Mouse (Mus musculus): ENCODE data around the gene Dnaaf5. TPM values are rescaled to one million over a fixed set of nuclear protein-coding genes. Genes with fewer than 3 reads are reported as not detected.

The Dnaaf5 gene
- total RNA-seq, 1 experiment = 22.8 TPM

DNA sequence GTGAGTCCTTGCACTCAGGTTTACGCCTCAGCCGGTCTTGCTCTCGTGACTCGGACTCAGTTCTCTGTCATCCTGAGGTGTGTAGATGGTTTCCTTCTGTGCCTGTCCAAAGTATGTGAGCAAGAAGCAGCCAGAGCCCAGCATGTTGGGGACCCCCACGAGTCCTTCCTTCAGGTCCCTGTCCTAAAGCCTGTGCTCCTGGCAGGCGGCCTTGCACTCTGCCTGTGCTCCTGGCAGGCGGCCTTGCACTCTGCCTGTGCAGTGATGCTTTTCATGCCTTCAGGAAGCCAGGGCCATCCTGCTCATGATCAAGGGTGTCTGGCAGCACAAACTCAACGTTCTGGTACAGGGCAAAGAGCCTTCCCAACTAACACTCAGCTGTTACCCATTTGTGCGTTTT, 33.6 kb downstream of the Dnaaf5 start:
- no peaks in the 10 kb centered on the region for H3K9me3 ChIP-seq (ENCODE audit: control insufficient read depth, insufficient read depth, low read depth, low read length)
- no peaks in the 10 kb centered on the region for H3K4me1 ChIP-seq (ENCODE audit: control insufficient read depth in 2 of 2, insufficient read depth in 2 of 2, low read length in 2 of 2, poor library complexity in 1 of 2)
- no peak for TF ChIP-seq CHD2 (IDR thresholded peaks at IDR 0.05; ENCODE audit: low read depth, low read length)
- H3K36me3 ChIP-seq (ENCODE audit: control insufficient read depth, insufficient read depth, low read length, poor library complexity, severe bottlenecking) = peaks cover 57% of the 10 kb centered on the region
- H3K9ac ChIP-seq (ENCODE audit: insufficient read depth, low read depth, low read length, poor library complexity, severe bottlenecking) = no peak overlapping the region
- no peak overlapping the region for H3K27ac ChIP-seq (ENCODE audit: insufficient read depth, low read depth, low read length, poor library complexity, severe bottlenecking)
- H3K4me3 ChIP-seq (ENCODE audit: insufficient read depth in 1 of 2, low read depth in 1 of 2, low read length in 2 of 2, poor library complexity in 1 of 2, severe bottlenecking in 1 of 2) = no peak overlapping the region
- DNase-seq (ENCODE audit: low read depth, low spot score) = no peak
- in situ Hi-C loops (cut with MboI; ENCODE audit: low sequenced_read_pairs in 2 of 2, unreplicated experiment in 2 of 2) = no loop called here

DNA sequence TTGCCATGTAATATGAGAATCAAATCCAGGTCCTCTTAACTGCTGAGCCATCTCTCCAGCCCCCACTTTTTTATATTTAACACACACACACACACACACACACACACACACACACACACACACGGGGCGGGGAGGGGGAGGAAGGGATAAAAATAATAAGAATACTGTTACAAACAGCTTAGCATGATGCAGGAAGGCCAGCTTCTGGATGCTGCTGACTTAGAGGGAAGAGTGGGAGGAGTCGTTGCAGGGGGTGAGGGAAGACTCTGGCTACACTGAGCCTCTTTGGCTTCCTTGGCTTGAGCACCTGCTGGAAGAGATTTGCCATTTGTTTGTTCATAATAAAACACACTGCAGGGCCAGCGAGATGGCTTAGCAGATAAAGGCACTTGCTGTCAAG, 34.9 kb downstream of the Dnaaf5 start:
- H3K9me3 ChIP-seq (ENCODE audit: control insufficient read depth, insufficient read depth, low read depth, low read length) = no peaks in the 10 kb centered on the region
- TF ChIP-seq CHD2 (IDR thresholded peaks at IDR 0.05; ENCODE audit: low read depth, low read length) = no peak
- TF ChIP-seq MAFK (IDR thresholded peaks at IDR 0.05; ENCODE audit: insufficient read depth, low read depth, low read length) = no peak
- TF ChIP-seq ZNF384 (IDR thresholded peaks at IDR 0.05; ENCODE audit: low read depth, low read length) = no peak
- H3K9ac ChIP-seq (ENCODE audit: insufficient read depth, low read depth, low read length, poor library complexity, severe bottlenecking) = no peak overlapping the region
- H3K36me3 ChIP-seq (ENCODE audit: control insufficient read depth, insufficient read depth, low read length, poor library complexity, severe bottlenecking) = peaks cover 53% of the 10 kb centered on the region
- in situ Hi-C loops (cut with MboI; ENCODE audit: low sequenced_read_pairs in 2 of 2, unreplicated experiment in 2 of 2) = no loop called here
- no peak overlapping the region for H3K4me3 ChIP-seq (ENCODE audit: insufficient read depth in 1 of 2, low read depth in 1 of 2, low read length in 2 of 2, poor library complexity in 1 of 2, severe bottlenecking in 1 of 2)
- no peak for DNase-seq (ENCODE audit: low read depth, low spot score)
- no peak overlapping the region for H3K27ac ChIP-seq (ENCODE audit: insufficient read depth, low read depth, low read length, poor library complexity, severe bottlenecking)
- H3K4me1 ChIP-seq (ENCODE audit: control insufficient read depth in 2 of 2, insufficient read depth in 2 of 2, low read length in 2 of 2, poor library complexity in 1 of 2) = no peaks in the 10 kb centered on the region

GRCm38 (mm10) chr5:139189726-139190125, 39.7 kb downstream of the Dnaaf5 start:
- no peak overlapping the region for H3K27ac ChIP-seq (ENCODE audit: insufficient read depth, low read depth, low read length, poor library complexity, severe bottlenecking)
- in situ Hi-C loops (cut with MboI; ENCODE audit: low sequenced_read_pairs in 2 of 2, unreplicated experiment in 2 of 2) = no loop called here
- H3K9ac ChIP-seq (ENCODE audit: insufficient read depth, low read depth, low read length, poor library complexity, severe bottlenecking) = no peak overlapping the region
- TF ChIP-seq ZC3H11A (IDR thresholded peaks at IDR 0.05; ENCODE audit: borderline replicate concordance, low read depth, low read length) (no peak), CHD2 (IDR thresholded peaks at IDR 0.05; ENCODE audit: low read depth, low read length) (no peak), HCFC1 (IDR thresholded peaks at IDR 0.05; ENCODE audit: borderline replicate concordance, insufficient read depth, low read length) (no peak), ZNF384 (IDR thresholded peaks at IDR 0.05; ENCODE audit: low read depth, low read length) (no peak), MAFK (IDR thresholded peaks at IDR 0.05; ENCODE audit: insufficient read depth, low read depth, low read length) (no peak)
- no peak overlapping the region for H3K4me3 ChIP-seq (ENCODE audit: insufficient read depth in 1 of 2, low read depth in 1 of 2, low read length in 2 of 2, poor library complexity in 1 of 2, severe bottlenecking in 1 of 2)
- peaks cover 13% of the 10 kb centered on the region for H3K36me3 ChIP-seq (ENCODE audit: control insufficient read depth, insufficient read depth, low read length, poor library complexity, severe bottlenecking)
- peaks cover 0 to 2% of the 10 kb centered on the region in 2 experiments; a peak in 1 of 4 replicates for H3K4me1 ChIP-seq (ENCODE audit: control insufficient read depth in 2 of 2, insufficient read depth in 2 of 2, low read length in 2 of 2, poor library complexity in 1 of 2)
- DNase-seq (ENCODE audit: low read depth, low spot score) = no peak
- no peaks in the 10 kb centered on the region for H3K9me3 ChIP-seq (ENCODE audit: control insufficient read depth, insufficient read depth, low read depth, low read length)

DNA sequence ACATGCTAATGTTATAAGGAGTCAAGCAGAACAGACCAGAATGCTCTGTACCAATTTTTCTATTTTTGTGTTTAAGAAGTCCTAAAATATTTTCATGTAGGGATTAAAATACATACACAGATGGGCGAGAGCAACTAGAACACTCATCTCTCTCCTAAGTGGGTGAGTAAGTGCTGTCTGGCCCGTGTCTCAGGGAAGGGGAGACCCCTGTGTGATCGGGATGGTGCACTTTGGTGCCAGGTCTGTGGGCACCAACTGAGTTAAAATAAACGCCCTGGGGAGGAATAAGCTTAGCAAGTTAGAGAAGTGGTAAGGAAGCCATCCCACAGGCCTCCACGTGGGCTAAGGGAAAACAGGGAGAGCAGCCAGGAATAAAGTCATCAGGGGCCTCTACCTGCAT, 40.9 kb downstream of the Dnaaf5 start:
- Histone ChIP-seq H3K9me3 (ENCODE audit: control insufficient read depth, insufficient read depth, low read depth, low read length) (no peaks in the 10 kb centered on the region), H3K27ac (ENCODE audit: insufficient read depth, low read depth, low read length, poor library complexity, severe bottlenecking) (no peak overlapping the region), H3K36me3 (ENCODE audit: control insufficient read depth, insufficient read depth, low read length, poor library complexity, severe bottlenecking) (peaks cover 3% of the 10 kb centered on the region), H3K9ac (ENCODE audit: insufficient read depth, low read depth, low read length, poor library complexity, severe bottlenecking) (no peak overlapping the region), H3K4me1 (ENCODE audit: control insufficient read depth in 2 of 2, insufficient read depth in 2 of 2, low read length in 2 of 2, poor library complexity in 1 of 2) (peaks cover 0 to 2% of the 10 kb centered on the region in 2 experiments; a peak in 1 of 4 replicates), H3K4me3 (ENCODE audit: insufficient read depth in 1 of 2, low read depth in 1 of 2, low read length in 2 of 2, poor library complexity in 1 of 2, severe bottlenecking in 1 of 2) (no peak overlapping the region)
- TF ChIP-seq ZNF384 (IDR thresholded peaks at IDR 0.05; ENCODE audit: low read depth, low read length) (no peak), CHD2 (IDR thresholded peaks at IDR 0.05; ENCODE audit: low read depth, low read length) (no peak), MAFK (IDR thresholded peaks at IDR 0.05; ENCODE audit: insufficient read depth, low read depth, low read length) (no peak), ZC3H11A (IDR thresholded peaks at IDR 0.05; ENCODE audit: borderline replicate concordance, low read depth, low read length) (no peak), HCFC1 (IDR thresholded peaks at IDR 0.05; ENCODE audit: borderline replicate concordance, insufficient read depth, low read length) (no peak)
- in situ Hi-C loops (cut with MboI; ENCODE audit: low sequenced_read_pairs in 2 of 2, unreplicated experiment in 2 of 2) = no loop called here
- DNase-seq (ENCODE audit: low read depth, low spot score) = no peak

- Histone ChIP-seq H3K27ac (ENCODE audit: insufficient read depth, low read depth, low read length, poor library complexity, severe bottlenecking) (peak overlapping the region; percentile 85; the same call in 1 of the 2 replicates), H3K36me3 (ENCODE audit: control insufficient read depth, insufficient read depth, low read length, poor library complexity, severe bottlenecking) (no peaks in the 10 kb centered on the region), H3K4me1 (ENCODE audit: control insufficient read depth in 2 of 2, insufficient read depth in 2 of 2, low read length in 2 of 2, poor library complexity in 1 of 2) (peaks cover 9 to 14% of the 10 kb centered on the region in 2 experiments; a peak in 3 of 4 replicates), H3K4me3 (ENCODE audit: insufficient read depth in 1 of 2, low read depth in 1 of 2, low read length in 2 of 2, poor library complexity in 1 of 2, severe bottlenecking in 1 of 2) (no peak overlapping the region), H3K9me3 (ENCODE audit: control insufficient read depth, insufficient read depth, low read depth, low read length) (no peaks in the 10 kb centered on the region), H3K9ac (ENCODE audit: insufficient read depth, low read depth, low read length, poor library complexity, severe bottlenecking) (no peak overlapping the region)
- no peak for DNase-seq (ENCODE audit: low read depth, low spot score)
- in situ Hi-C loops (cut with MboI; ENCODE audit: low sequenced_read_pairs in 2 of 2, unreplicated experiment in 2 of 2) = no loop called here
- TF ChIP-seq MAFK (IDR thresholded peaks at IDR 0.05; ENCODE audit: insufficient read depth, low read depth, low read length) (no peak), HCFC1 (IDR thresholded peaks at IDR 0.05; ENCODE audit: borderline replicate concordance, insufficient read depth, low read length) (no peak), ZC3H11A (IDR thresholded peaks at IDR 0.05; ENCODE audit: borderline replicate concordance, low read depth, low read length) (no peak), ZNF384 (IDR thresholded peaks at IDR 0.05; ENCODE audit: low read depth, low read length) (no peak), CHD2 (IDR thresholded peaks at IDR 0.05; ENCODE audit: low read depth, low read length) (no peak)
Measured at GRCm38 (mm10) chr5:139198779-139199178, 48.8 kb downstream of the Dnaaf5 start.

All from ES-E14 (cell line).